Comparison of ENCODE assay signal across 24 mouse cellular contexts in genomic region chr13:27032998-27033397, GRCm38 (mm10). TPM values are rescaled to one million over a fixed set of nuclear protein-coding genes. Genes with fewer than 3 reads are reported as not detected.
"Had no signal": no experiment of that assay in that cellular context is flagged by ENCODE, and none has a peak within 500 bp of the region (broad histone marks: within the 10 kb centered on the region; RNA-seq: fewer than 3 reads in every experiment).

No protein-coding gene starts in this region.

- H3K4me3 ChIP-seq: limb, embryonic 12.5 days; limb, embryonic 15.5 days; neural tube, embryonic 12.5 days; neural tube, embryonic 15.5 days had no signal

- H3K9me3 ChIP-seq: limb, embryonic 12.5 days; limb, embryonic 15.5 days; neural tube, embryonic 12.5 days; neural tube, embryonic 15.5 days had no signal

- ATAC-seq: liver, postnatal 0 days; lung, postnatal 0 days had no signal

- H3K36me3 ChIP-seq: limb, embryonic 12.5 days; limb, embryonic 15.5 days; neural tube, embryonic 12.5 days; neural tube, embryonic 15.5 days had no signal

- H3K27me3 ChIP-seq: limb, embryonic 12.5 days; limb, embryonic 15.5 days; neural tube, embryonic 12.5 days; neural tube, embryonic 15.5 days had no signal

- H3K4me1 ChIP-seq: neural tube, embryonic 12.5 days; neural tube, embryonic 15.5 days had no signal

- H3K9ac ChIP-seq: limb, embryonic 12.5 days; limb, embryonic 15.5 days; liver, embryonic 14.5 days; liver, postnatal 0 days; lung, embryonic 14.5 days; neural tube, embryonic 12.5 days; neural tube, embryonic 15.5 days had no signal

- H3K27ac ChIP-seq: limb, embryonic 15.5 days; liver, embryonic 14.5 days; macrophage; neural tube, embryonic 12.5 days; neural tube, embryonic 15.5 days had no signal

- H3K4me2 ChIP-seq: limb, embryonic 12.5 days; limb, embryonic 15.5 days; liver, embryonic 11.5 days; lung, embryonic 14.5 days; neural tube, embryonic 12.5 days; neural tube, embryonic 15.5 days had no signal

- DNase-seq: kidney, adult 11 months; kidney, adult 9 months; kidney, postnatal 14 days; kidney, postnatal 4 days; left cerebral cortex, postnatal 4 days; liver, postnatal 0 days; lung, embryonic 14.5 days; midbrain, embryonic 14.5 days; thymus, adult 2 months; thymus, postnatal 14 days; thymus, postnatal 4 days had no signal

RNA-seq across cellular contexts. Expression of gene Prl, which starts 24.4 kb away (rescaled TPM):
- polyA plus RNA-seq: kidney, embryonic 16.5 days; limb, embryonic 12.5 days; limb, embryonic 15.5 days; liver, embryonic 11.5 days; liver, embryonic 14.5 days; liver, postnatal 0 days; lung, embryonic 14.5 days; lung, postnatal 0 days; macrophage; midbrain, embryonic 14.5 days; midbrain, postnatal 0 days; neural tube, embryonic 12.5 days; neural tube, embryonic 15.5 days; small intestine, adult 2 months; spleen, adult 2 months; stomach, embryonic 16.5 days; thymus, adult 2 months had no signal
